Mouse (Mus musculus): Measurements from ENCODE around the gene Iqgap2. TPM values are rescaled to one million over a fixed set of nuclear protein-coding genes. Genes with fewer than 3 reads are reported as not detected.

Gene Iqgap2
- polyA plus RNA-seq, 1 experiment from 2014 or later = 16.0 TPM

- Histone ChIP-seq H3K9ac (no peak overlapping the region), H3K4me2 (no peak overlapping the region), H3K27ac (replicated peaks) (no peak overlapping the region), H3K4me1 (replicated peaks) (0 out of 2 replicates have a peak, but pooled peaks cover 3% of the 10 kb centered on the region), H3K4me3 (replicated peaks) (no peak overlapping the region), H3K9me3 (replicated peaks) (no peaks in the 10 kb centered on the region), H3K36me3 (replicated peaks) (0 out of 2 replicates have a peak, but pooled peaks cover 3% of the 10 kb centered on the region), H3K27me3 (no peaks in the 10 kb centered on the region)
- no peak for ATAC-seq (ENCODE audit: insufficient read depth)
- WGBS (ENCODE audit: insufficient replicate concordance) = 58% methylated on average over 9 of the region's 9 CpGs
Observed at GRCm38 (mm10) chr13:95712570-95713268, 179.0 kb downstream of the Iqgap2 start.

GRCm38 (mm10) chr13:95712054-95712453, 179.7 kb downstream of the Iqgap2 start:
- H3K4me2 ChIP-seq = no peak overlapping the region
- H3K27me3 ChIP-seq = no peaks in the 10 kb centered on the region
- no peaks in the 10 kb centered on the region for H3K9me3 ChIP-seq (replicated peaks)
- H3K4me3 ChIP-seq (replicated peaks) = no peak overlapping the region
- H3K9ac ChIP-seq = no peak overlapping the region
- ATAC-seq (ENCODE audit: insufficient read depth) = no peak
- H3K4me1 ChIP-seq (replicated peaks) = 0 out of 2 replicates have a peak, but pooled peaks cover 3% of the 10 kb centered on the region
- H3K27ac ChIP-seq (replicated peaks) = no peak overlapping the region
- H3K36me3 ChIP-seq (replicated peaks) = 0 out of 2 replicates have a peak, but pooled peaks cover 3% of the 10 kb centered on the region

GRCm38 (mm10) chr13:95705589-95705988, 186.1 kb downstream of the Iqgap2 start:
- Histone ChIP-seq H3K9ac (no peak overlapping the region), H3K27ac (replicated peaks) (no peak overlapping the region), H3K27me3 (no peaks in the 10 kb centered on the region), H3K36me3 (replicated peaks) (0 out of 2 replicates have a peak, but pooled peaks cover 17% of the 10 kb centered on the region), H3K4me3 (replicated peaks) (no peak overlapping the region), H3K9me3 (replicated peaks) (no peaks in the 10 kb centered on the region), H3K4me1 (replicated peaks) (no peaks in the 10 kb centered on the region), H3K4me2 (no peak overlapping the region)
- 86% methylated on average over 6 of the region's 6 CpGs for WGBS (ENCODE audit: insufficient replicate concordance)
- no peak for ATAC-seq (ENCODE audit: insufficient read depth)

- Histone ChIP-seq H3K9me3 (replicated peaks) (no peaks in the 10 kb centered on the region), H3K27me3 (no peaks in the 10 kb centered on the region), H3K4me2 (no peak overlapping the region), H3K36me3 (replicated peaks) (0 out of 2 replicates have a peak, but pooled peaks cover 14% of the 10 kb centered on the region), H3K27ac (replicated peaks) (no peak overlapping the region), H3K4me1 (replicated peaks) (0 out of 2 replicates have a peak, but pooled peaks cover 2% of the 10 kb centered on the region), H3K4me3 (replicated peaks) (no peak overlapping the region), H3K9ac (no peak overlapping the region)
- 75% methylated on average over 5 of the region's 5 CpGs for WGBS (ENCODE audit: insufficient replicate concordance)
- ATAC-seq (ENCODE audit: insufficient read depth) = no peak
Observed at GRCm38 (mm10) chr13:95703376-95703775, 188.3 kb downstream of the Iqgap2 start.

- Histone ChIP-seq H3K36me3 (replicated peaks) (0 out of 2 replicates have a peak, but pooled peaks cover 6% of the 10 kb centered on the region), H3K9ac (peak overlapping the region; percentile 15; the same call in 1 of the 2 replicates), H3K27me3 (no peaks in the 10 kb centered on the region), H3K4me3 (replicated peaks) (no peak overlapping the region), H3K27ac (replicated peaks) (peak overlapping the region; percentile 55; the same call in 1 of the 2 replicates), H3K9me3 (replicated peaks) (no peaks in the 10 kb centered on the region), H3K4me1 (replicated peaks) (peaks cover 25% of the 10 kb centered on the region), H3K4me2 (no peak overlapping the region)
- no peak for ATAC-seq (ENCODE audit: insufficient read depth)
- WGBS (ENCODE audit: insufficient replicate concordance) = 20% methylated on average over 6 of the region's 6 CpGs
Observed at GRCm38 (mm10) chr13:95697874-95698273, 193.8 kb downstream of the Iqgap2 start.

GRCm38 (mm10) chr13:95696654-95697163, 195.0 kb downstream of the Iqgap2 start, which contains the start of gene F2rl2:
F2rl2 (plus strand) TSS chr13:95696853.
- no peaks in the 10 kb centered on the region for H3K9me3 ChIP-seq (replicated peaks)
- peaks cover 33% of the 10 kb centered on the region for H3K4me1 ChIP-seq (replicated peaks)
- no peak within 1 kb of the TSS for H3K4me2 ChIP-seq
- H3K9ac ChIP-seq = no peak within 1 kb of the TSS
- no peak within 1 kb of the TSS for H3K4me3 ChIP-seq (replicated peaks)
- ATAC-seq (ENCODE audit: insufficient read depth) = peak; percentile 56
- 28% methylated on average over 4 of the region's 4 CpGs for WGBS (ENCODE audit: insufficient replicate concordance)
- H3K36me3 ChIP-seq (replicated peaks) = 0 out of 2 replicates have a peak, but pooled peaks cover 6% of the 10 kb centered on the region
- peak within 1 kb of the TSS; percentile 62 for H3K27ac ChIP-seq (replicated peaks)
- no peaks in the 10 kb centered on the region for H3K27me3 ChIP-seq

- Histone ChIP-seq H3K27me3 (no peaks in the 10 kb centered on the region), H3K36me3 (replicated peaks) (0 out of 2 replicates have a peak, but pooled peaks cover 4% of the 10 kb centered on the region), H3K4me1 (replicated peaks) (peaks cover 33% of the 10 kb centered on the region), H3K27ac (replicated peaks) (peak overlapping the region; percentile 62), H3K9ac (no peak overlapping the region), H3K4me3 (replicated peaks) (no peak overlapping the region), H3K4me2 (no peak overlapping the region), H3K9me3 (replicated peaks) (no peaks in the 10 kb centered on the region)
- ATAC-seq (ENCODE audit: insufficient read depth) = no peak; the same call in 1 of the 2 replicates
- 84% methylated on average over 9 of the region's 9 CpGs for WGBS (ENCODE audit: insufficient replicate concordance)
Observed at GRCm38 (mm10) chr13:95696120-95696653, 195.5 kb downstream of the Iqgap2 start.

- Histone ChIP-seq H3K27me3 (no peaks in the 10 kb centered on the region), H3K36me3 (replicated peaks) (no peaks in the 10 kb centered on the region), H3K4me1 (replicated peaks) (peaks cover 50% of the 10 kb centered on the region), H3K9me3 (replicated peaks) (no peaks in the 10 kb centered on the region), H3K4me3 (replicated peaks) (no peak overlapping the region), H3K27ac (replicated peaks) (0 out of 2 replicates have a peak overlapping the region, but pooled peaks have one; percentile 10), H3K4me2 (no peak overlapping the region), H3K9ac (no peak overlapping the region)
- WGBS (ENCODE audit: insufficient replicate concordance) = 36% methylated on average over 8 of the region's 8 CpGs
- ATAC-seq (ENCODE audit: insufficient read depth) = no peak
Observed at GRCm38 (mm10) chr13:95692201-95692600, 199.5 kb downstream of the Iqgap2 start.

GRCm38 (mm10) chr13:95688576-95688975, 203.1 kb downstream of the Iqgap2 start:
- no peak overlapping the region for H3K4me3 ChIP-seq (replicated peaks)
- peak overlapping the region; percentile 83 for H3K27ac ChIP-seq (replicated peaks)
- ATAC-seq (ENCODE audit: insufficient read depth) = peak; percentile 98
- no peaks in the 10 kb centered on the region for H3K9me3 ChIP-seq (replicated peaks)
- no peaks in the 10 kb centered on the region for H3K27me3 ChIP-seq
- H3K4me1 ChIP-seq (replicated peaks) = peaks cover 56% of the 10 kb centered on the region
- H3K36me3 ChIP-seq (replicated peaks) = 0 out of 2 replicates have a peak, but pooled peaks cover 4% of the 10 kb centered on the region
- 0 out of 2 replicates have a peak overlapping the region, but pooled peaks have one; percentile 21 for H3K9ac ChIP-seq
- peak overlapping the region; percentile 31 for H3K4me2 ChIP-seq
- 9% methylated on average over 1 of the region's 1 CpGs for WGBS (ENCODE audit: insufficient replicate concordance)

GRCm38 (mm10) chr13:95685736-95686135, 206.0 kb downstream of the Iqgap2 start:
- Histone ChIP-seq H3K4me3 (replicated peaks) (no peak overlapping the region), H3K27ac (replicated peaks) (peak overlapping the region; percentile 25; the same call in 1 of the 2 replicates), H3K9ac (no peak overlapping the region), H3K36me3 (replicated peaks) (peaks cover 16% of the 10 kb centered on the region), H3K9me3 (replicated peaks) (no peaks in the 10 kb centered on the region), H3K27me3 (no peaks in the 10 kb centered on the region), H3K4me2 (no peak overlapping the region), H3K4me1 (replicated peaks) (peaks cover 64% of the 10 kb centered on the region)
- WGBS (ENCODE audit: insufficient replicate concordance) = 33% methylated on average over 5 of the region's 5 CpGs
- ATAC-seq (ENCODE audit: insufficient read depth) = no peak

GRCm38 (mm10) chr13:95684656-95685244, 207.0 kb downstream of the Iqgap2 start:
- Histone ChIP-seq H3K27ac (replicated peaks) (no peak overlapping the region), H3K4me3 (replicated peaks) (no peak overlapping the region), H3K4me1 (replicated peaks) (peaks cover 72% of the 10 kb centered on the region), H3K9ac (no peak overlapping the region), H3K36me3 (replicated peaks) (peaks cover 16% of the 10 kb centered on the region), H3K4me2 (no peak overlapping the region), H3K9me3 (replicated peaks) (no peaks in the 10 kb centered on the region), H3K27me3 (no peaks in the 10 kb centered on the region)
- ATAC-seq (ENCODE audit: insufficient read depth) = no peak
- 66% methylated on average over 9 of the region's 9 CpGs for WGBS (ENCODE audit: insufficient replicate concordance)

Data from liver, embryonic 15.5 days (tissue).